Mouse (Mus musculus) thymus, adult 2 months (tissue): ENCODE measurements around the gene Galr3.

ENCODE experiments used
- CTCF ChIP-seq: fragments of 200-500 bp; IDR thresholded peaks from 2 replicates; pipeline ENCODE4 v1.5.1; 2012; ENCODE audit warnings: mild to moderate bottlenecking, control low read depth, low read length, moderate library complexity, borderline replicate concordance; ENCODE audit not compliant: control insufficient read depth, poor library complexity, insufficient read depth; ENCODE audit errors: extremely low read depth
- POLR2A ChIP-seq: fragments of 200-500 bp; IDR thresholded peaks from 2 replicates; pipeline ENCODE4 v1.6.1; 2012; ENCODE audit warnings: mild to moderate bottlenecking, low read length, control low read depth, moderate library complexity; ENCODE audit not compliant: control insufficient read depth, poor library complexity, insufficient read depth; ENCODE audit errors: extremely low read depth

DNA sequence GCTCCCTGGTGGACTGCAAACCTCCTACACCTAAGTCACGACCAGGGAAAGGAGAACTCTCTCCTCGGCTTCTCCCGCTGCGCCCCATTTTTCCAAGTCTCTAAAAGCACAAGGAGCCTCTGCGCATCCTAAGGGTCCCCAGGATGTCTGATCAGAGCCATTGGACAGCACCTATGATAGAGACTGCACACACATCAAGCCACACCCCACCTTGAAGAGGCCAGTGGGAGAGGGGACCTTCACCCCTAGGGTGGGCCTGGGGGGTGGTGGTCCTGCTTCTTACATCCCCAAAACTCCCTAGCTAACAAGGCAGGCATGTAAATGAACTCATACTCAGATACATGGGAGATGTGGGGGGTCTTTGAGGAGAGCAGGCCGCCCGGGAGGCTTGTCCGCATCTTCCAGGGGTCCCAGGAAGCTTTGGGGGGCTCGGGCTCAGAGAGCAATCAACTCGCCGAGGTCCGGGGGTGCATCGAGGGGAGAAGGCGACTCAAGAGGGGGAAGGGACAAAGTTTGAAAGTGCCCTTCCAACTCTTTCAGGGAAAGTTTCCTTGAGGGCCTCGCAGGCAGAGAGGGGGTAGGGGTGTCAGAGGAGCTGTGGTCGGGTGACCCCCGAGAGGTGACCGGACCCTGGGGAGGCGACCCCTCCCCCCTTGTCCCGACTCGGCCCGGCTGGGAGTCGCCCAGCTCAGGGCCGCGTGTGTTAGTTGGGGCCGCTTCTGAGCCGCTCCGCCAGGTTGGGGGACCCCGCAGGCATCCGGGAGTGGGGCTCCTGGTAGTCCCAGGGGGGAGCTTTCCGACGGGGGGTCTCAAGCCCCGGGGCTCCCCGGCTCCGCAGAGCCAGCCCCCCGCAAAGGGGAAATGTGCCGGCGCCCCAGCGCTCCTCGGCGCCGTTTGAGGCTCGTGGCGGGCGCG is 14.1 kb upstream of the Galr3 start:
- no peak for TF ChIP-seq CTCF
- TF ChIP-seq POLR2A, result no peak
